In genomic region chr13:32169173-32169572, GRCm38 (mm10) we compare ENCODE assay signal across 9 mouse cellular contexts.
DNase-seq lines count a peak whose midpoint lies in the region; ATAC-seq and TF ChIP-seq lines count a peak whose summit lies in the region.
"Had no signal": no experiment of that assay in that cellular context is flagged by ENCODE, and none has a peak within 500 bp of the region (broad histone marks: within the 10 kb centered on the region; RNA-seq: fewer than 3 reads in every experiment).

No protein-coding gene starts in this region.

- WGBS in heart, embryonic 12.5 days, result 20% methylated on average over 5 of the region's 5 CpGs
- WGBS in kidney, postnatal 0 days, result 9% methylated on average over 5 of the region's 5 CpGs

- H3K79me2 ChIP-seq in myocyte (ENCODE audit: control insufficient read depth, insufficient read depth), result no peaks in the 10 kb centered on the region

- TF ChIP-seq CTCF in kidney, postnatal 0 days (IDR thresholded peaks at IDR 0.05; ENCODE audit: low read depth), result no peak
- no peak for TF ChIP-seq CTCF in layer of hippocampus, adult 2 months (conservative IDR thresholded peaks at IDR 0.05)

- H3K4me1 ChIP-seq in heart, embryonic 12.5 days (replicated peaks), result 0 out of 2 replicates have a peak, but pooled peaks cover 3% of the 10 kb centered on the region
- H3K4me1 ChIP-seq in kidney, postnatal 0 days (replicated peaks; ENCODE audit: insufficient read depth, low read length), result 0 out of 2 replicates have a peak, but pooled peaks cover 4% of the 10 kb centered on the region
- H3K4me1 ChIP-seq: midbrain, embryonic 12.5 days had no signal

- peak; percentile 55 for ATAC-seq in heart, embryonic 12.5 days (ENCODE audit: insufficient number of reproducible peaks, low FRiP score)
- peak; percentile 82 for ATAC-seq in kidney, postnatal 0 days (replicated peaks; ENCODE audit: low FRiP score, low read depth)

- H3ac ChIP-seq in myocyte (ENCODE audit: control insufficient read depth, insufficient read length), result no peak overlapping the region

- peak; percentile 6 for DNase-seq in adrenal gland, adult 8-10 months
- DNase-seq in adrenal gland, adult 18-20 months (ENCODE audit: low spot score in 2 of 2), result no peak
- peak; percentile 89 for DNase-seq in kidney, postnatal 0 days (ENCODE audit: low spot score)
- DNase-seq in left cerebral cortex, adult 18-20 months (ENCODE audit: low spot score in 2 of 2), result no peak
- no peak for DNase-seq in gastrocnemius, adult 18-20 months (ENCODE audit: low spot score)
- no peak for DNase-seq in layer of hippocampus, adult 2 months (ENCODE audit: low spot score in 2 of 2)

- no peaks in the 10 kb centered on the region for H3K9me3 ChIP-seq in heart, embryonic 12.5 days (replicated peaks)
- H3K9me3 ChIP-seq in kidney, postnatal 0 days (replicated peaks; ENCODE audit: low read length), result no peaks in the 10 kb centered on the region
- H3K9me3 ChIP-seq: midbrain, embryonic 12.5 days had no signal

- no peaks in the 10 kb centered on the region for H3K27me3 ChIP-seq in heart, embryonic 12.5 days (replicated peaks)
- no peaks in the 10 kb centered on the region for H3K27me3 ChIP-seq in kidney, postnatal 0 days (ENCODE audit: insufficient read depth, low read length)
- H3K27me3 ChIP-seq in myocyte (ENCODE audit: control insufficient read depth, insufficient read depth, insufficient read length), result no peaks in the 10 kb centered on the region
- H3K27me3 ChIP-seq: midbrain, embryonic 12.5 days had no signal

- H3K4me3 ChIP-seq in heart, embryonic 12.5 days, result no peak overlapping the region
- no peak overlapping the region for H3K4me3 ChIP-seq in kidney, postnatal 0 days (replicated peaks; ENCODE audit: low read depth, low read length)
- H3K4me3 ChIP-seq in myocyte, result no peak overlapping the region
- no peak overlapping the region for H3K4me3 ChIP-seq in layer of hippocampus, adult 2 months
- H3K4me3 ChIP-seq: midbrain, embryonic 12.5 days had no signal

- TF ChIP-seq POLR2A in myocyte (IDR thresholded peaks at IDR 0.05; ENCODE audit: insufficient read length, low read depth), result no peak

- no peaks in the 10 kb centered on the region for H3K36me3 ChIP-seq in heart, embryonic 12.5 days
- no peaks in the 10 kb centered on the region for H3K36me3 ChIP-seq in kidney, postnatal 0 days (ENCODE audit: insufficient read depth, low read length)
- no peaks in the 10 kb centered on the region for H3K36me3 ChIP-seq in myocyte (ENCODE audit: control insufficient read depth, insufficient read depth)
- H3K36me3 ChIP-seq: midbrain, embryonic 12.5 days had no signal

- H3K4me2 ChIP-seq in heart, embryonic 12.5 days, result no peak overlapping the region
- H3K4me2 ChIP-seq in kidney, postnatal 0 days (ENCODE audit: low read length), result no peak overlapping the region
- H3K4me2 ChIP-seq in myocyte (ENCODE audit: low read depth), result peak overlapping the region; percentile 21
- H3K4me2 ChIP-seq: midbrain, embryonic 12.5 days had no signal

- H3K27ac ChIP-seq in heart, embryonic 12.5 days (ENCODE audit: poor library complexity, severe bottlenecking), result no peak overlapping the region
- H3K27ac ChIP-seq in kidney, postnatal 0 days, result no peak overlapping the region
- H3K27ac ChIP-seq in layer of hippocampus, adult 2 months, result no peak overlapping the region
- H3K27ac ChIP-seq: midbrain, embryonic 12.5 days had no signal

- H3K9ac ChIP-seq in heart, embryonic 12.5 days, result no peak overlapping the region
- no peak overlapping the region for H3K9ac ChIP-seq in kidney, postnatal 0 days (ENCODE audit: low read depth, low read length)
- H3K9ac ChIP-seq: midbrain, embryonic 12.5 days had no signal

TF ChIP-seq in myocyte, 11 proteins besides CTCF, POLR2A, EP300 and RAD21:
- no peak for TF ChIP-seq CEBPB (IDR thresholded peaks at IDR 0.05; ENCODE audit: insufficient read depth, poor library complexity, severe bottlenecking)
- TF ChIP-seq POLR2AphosphoS2 (IDR thresholded peaks at IDR 0.05; ENCODE audit: insufficient read length, low read depth), result no peak

Comparison
In these comparisons a context has a peak if more than half of its experiments do, and no peak if none do; other contexts are left out.
1. DNase-seq: peak in adrenal gland, adult 8-10 months (single experiment) and kidney, postnatal 0 days (single experiment); none in adrenal gland, adult 18-20 months (0 of 2), left cerebral cortex, adult 18-20 months (0 of 2), gastrocnemius, adult 18-20 months (single experiment) and layer of hippocampus, adult 2 months (0 of 2).